ENCODE assay signal across 20 mouse cellular contexts in the genomic region with DNA sequence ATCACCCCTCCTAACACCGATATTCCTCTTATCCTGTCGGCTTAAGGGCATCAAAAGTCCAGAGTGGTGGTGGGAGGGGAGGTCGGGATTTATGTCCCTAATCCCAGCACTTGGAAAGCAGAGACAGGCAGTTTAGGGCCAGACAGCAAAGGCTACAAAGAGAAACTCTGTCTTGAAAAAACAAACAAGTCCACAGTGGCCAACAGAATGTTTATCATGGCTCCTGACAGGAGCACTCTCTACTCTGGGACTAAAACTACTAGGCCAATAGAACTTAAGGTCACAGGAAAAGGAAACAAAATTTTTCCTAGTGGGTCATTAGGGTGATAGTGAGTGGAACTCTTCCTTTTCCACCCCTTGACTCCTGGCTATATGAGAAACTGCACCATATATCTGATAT. TPM values are rescaled to one million over a fixed set of nuclear protein-coding genes. Genes with fewer than 3 reads are reported as not detected.
DNase-seq lines count a peak whose midpoint lies in the region; ATAC-seq and TF ChIP-seq lines count a peak whose summit lies in the region.
"Had no signal": no experiment of that assay in that cellular context is flagged by ENCODE, and none has a peak within 500 bp of the region (broad histone marks: within the 10 kb centered on the region; RNA-seq: fewer than 3 reads in every experiment).

No protein-coding gene starts in this region.

- no peaks in the 10 kb centered on the region for H3K4me1 ChIP-seq in kidney, embryonic 14.5 days (ENCODE audit: control insufficient read depth, insufficient read depth, low read length)
- H3K4me1 ChIP-seq in kidney, embryonic 15.5 days: peaks cover 16% of the 10 kb centered on the region; the same call in 1 of the 2 replicates
- no peaks in the 10 kb centered on the region for H3K4me1 ChIP-seq in kidney, postnatal 0 days (replicated peaks; ENCODE audit: insufficient read depth, low read length)
- H3K4me1 ChIP-seq: forebrain, embryonic 13.5 days; forebrain, embryonic 15.5 days had no signal

- H3K4me3 ChIP-seq in kidney, embryonic 14.5 days (ENCODE audit: low read length): no peak overlapping the region
- no peak overlapping the region for H3K4me3 ChIP-seq in kidney, embryonic 15.5 days (replicated peaks)
- H3K4me3 ChIP-seq in kidney, postnatal 0 days (replicated peaks; ENCODE audit: low read depth, low read length): no peak overlapping the region
- H3K4me3 ChIP-seq: embryonic facial prominence, embryonic 10.5 days; embryonic facial prominence, embryonic 12.5 days; forebrain, embryonic 13.5 days; forebrain, embryonic 15.5 days had no signal

- H3K4me2 ChIP-seq in kidney, embryonic 14.5 days (replicated peaks; ENCODE audit: low read depth, low read length): no peak overlapping the region
- H3K4me2 ChIP-seq in kidney, embryonic 15.5 days: no peak overlapping the region
- H3K4me2 ChIP-seq in kidney, postnatal 0 days (ENCODE audit: low read length): no peak overlapping the region
- H3K4me2 ChIP-seq: embryonic facial prominence, embryonic 12.5 days; forebrain, embryonic 13.5 days; forebrain, embryonic 15.5 days had no signal

- no peak overlapping the region for H3K9ac ChIP-seq in kidney, embryonic 14.5 days (ENCODE audit: low read depth, low read length)
- no peak overlapping the region for H3K9ac ChIP-seq in kidney, embryonic 15.5 days
- H3K9ac ChIP-seq in kidney, postnatal 0 days (ENCODE audit: low read depth, low read length): no peak overlapping the region
- H3K9ac ChIP-seq: embryonic facial prominence, embryonic 12.5 days; forebrain, embryonic 13.5 days; forebrain, embryonic 15.5 days; forebrain, postnatal 0 days had no signal

- no peak overlapping the region for H3K27ac ChIP-seq in kidney, embryonic 14.5 days (ENCODE audit: low read depth, low read length)
- H3K27ac ChIP-seq in kidney, embryonic 15.5 days: no peak overlapping the region
- H3K27ac ChIP-seq in kidney, postnatal 0 days: no peak overlapping the region
- H3K27ac ChIP-seq: embryonic facial prominence, embryonic 10.5 days; embryonic facial prominence, embryonic 12.5 days; forebrain, embryonic 13.5 days; forebrain, embryonic 15.5 days had no signal

- peak; percentile 73 for DNase-seq in kidney, postnatal 0 days (ENCODE audit: low spot score)
- DNase-seq in kidney, adult 11 months: no peak
- DNase-seq in spleen, postnatal 14 days (ENCODE audit: low spot score in 2 of 2): no peak
- DNase-seq: adrenal gland, adult 8-10 months; adrenal gland, postnatal 14 days; adrenal gland, postnatal 36 days; cerebellum, adult 11-12 months; cerebellum, adult 2 months; cerebellum, adult 9-10 months; cerebellum, postnatal 10 days; cerebellum, postnatal 25 days; forebrain, postnatal 0 days had no signal

- H3K27me3 ChIP-seq in kidney, embryonic 14.5 days (ENCODE audit: control insufficient read depth, insufficient read depth, low read length): no peaks in the 10 kb centered on the region
- H3K27me3 ChIP-seq in kidney, embryonic 15.5 days: no peaks in the 10 kb centered on the region
- no peaks in the 10 kb centered on the region for H3K27me3 ChIP-seq in kidney, postnatal 0 days (ENCODE audit: insufficient read depth, low read length)
- H3K27me3 ChIP-seq: embryonic facial prominence, embryonic 12.5 days; forebrain, embryonic 13.5 days; forebrain, embryonic 15.5 days had no signal

- no peak for TF ChIP-seq CTCF in kidney, postnatal 0 days (IDR thresholded peaks at IDR 0.05; ENCODE audit: low read depth)

- H3K9me3 ChIP-seq in kidney, embryonic 14.5 days (ENCODE audit: control insufficient read depth, low read length): no peaks in the 10 kb centered on the region
- no peaks in the 10 kb centered on the region for H3K9me3 ChIP-seq in kidney, embryonic 15.5 days (replicated peaks)
- no peaks in the 10 kb centered on the region for H3K9me3 ChIP-seq in kidney, postnatal 0 days (replicated peaks; ENCODE audit: low read length)
- H3K9me3 ChIP-seq: embryonic facial prominence, embryonic 10.5 days; embryonic facial prominence, embryonic 12.5 days; forebrain, embryonic 13.5 days; forebrain, embryonic 15.5 days had no signal

- no peaks in the 10 kb centered on the region for H3K36me3 ChIP-seq in kidney, embryonic 14.5 days (ENCODE audit: control insufficient read depth, insufficient read depth, low read length)
- H3K36me3 ChIP-seq in kidney, embryonic 15.5 days: no peaks in the 10 kb centered on the region
- no peaks in the 10 kb centered on the region for H3K36me3 ChIP-seq in kidney, postnatal 0 days (ENCODE audit: insufficient read depth, low read length)
- H3K36me3 ChIP-seq: embryonic facial prominence, embryonic 10.5 days; embryonic facial prominence, embryonic 12.5 days; forebrain, embryonic 15.5 days had no signal

- peak; percentile 40; the same call in 1 of the 2 replicates for ATAC-seq in kidney, embryonic 14.5 days (ENCODE audit: low FRiP score, low TSS enrichment)
- no peak for ATAC-seq in kidney, embryonic 15.5 days (replicated peaks; ENCODE audit: low FRiP score)
- ATAC-seq in kidney, postnatal 0 days (replicated peaks; ENCODE audit: low FRiP score, low read depth): no peak
- ATAC-seq: forebrain, embryonic 13.5 days; forebrain, embryonic 15.5 days; forebrain, postnatal 0 days had no signal

- 6% methylated on average over 3 of the region's 3 CpGs for WGBS in kidney, embryonic 14.5 days
- 5% methylated on average over 3 of the region's 3 CpGs for WGBS in kidney, embryonic 15.5 days
- WGBS in kidney, postnatal 0 days: 2% methylated on average over 3 of the region's 3 CpGs

RNA-seq across cellular contexts. Expression of a gene that starts 8.0 kb away (rescaled TPM):
- 1.2 and 1.3 TPM in 2 replicates for polyA plus RNA-seq in kidney, embryonic 14.5 days (2014; fragmentation: Nextera tagmentation; extraction: Ambion mirVana)
- polyA plus RNA-seq in kidney, embryonic 15.5 days (2015; fragmentation: Nextera tagmentation; extraction: Ambion mirVana): 0.67 and 1.3 TPM in 2 replicates
- 1.0 and 1.6 TPM in 2 replicates for polyA plus RNA-seq in kidney, postnatal 0 days (2015; fragmentation: Nextera tagmentation; extraction: Ambion mirVana)
- polyA plus RNA-seq: forebrain, embryonic 11.5 days; forebrain, embryonic 15.5 days; forebrain, postnatal 0 days had no signal

RNA-seq across cellular contexts. Expression of a gene that starts 16.3 kb away (rescaled TPM):
- polyA plus RNA-seq in kidney, embryonic 14.5 days (2014; fragmentation: Nextera tagmentation; extraction: Ambion mirVana): 659 and 772 TPM in 2 replicates
- polyA plus RNA-seq in kidney, embryonic 15.5 days (2015; fragmentation: Nextera tagmentation; extraction: Ambion mirVana): 702 and 727 TPM in 2 replicates
- 1,072 and 1,147 TPM in 2 replicates for polyA plus RNA-seq in kidney, postnatal 0 days (2015; fragmentation: Nextera tagmentation; extraction: Ambion mirVana)

RNA-seq across cellular contexts. Expression of a gene that starts 35.0 kb away (rescaled TPM):
- 0.34 TPM in 1 of 2 replicates, not detected in the other for polyA plus RNA-seq in kidney, embryonic 14.5 days (2014; fragmentation: Nextera tagmentation; extraction: Ambion mirVana)
- polyA plus RNA-seq in kidney, embryonic 15.5 days (2015; fragmentation: Nextera tagmentation; extraction: Ambion mirVana): not detected in 2 replicates
- polyA plus RNA-seq in kidney, postnatal 0 days (2015; fragmentation: Nextera tagmentation; extraction: Ambion mirVana): 0.11 TPM in 1 of 2 replicates, not detected in the other
- polyA plus RNA-seq: embryonic facial prominence, embryonic 10.5 days; embryonic facial prominence, embryonic 12.5 days; embryonic facial prominence, embryonic 14.5 days; forebrain, embryonic 13.5 days had no signal

RNA-seq across cellular contexts. Expression of a gene that starts 39.3 kb away (rescaled TPM):
- polyA plus RNA-seq in kidney, embryonic 14.5 days (2014; fragmentation: Nextera tagmentation; extraction: Ambion mirVana): 59.9 and 93.0 TPM in 2 replicates
- 102 and 112 TPM in 2 replicates for polyA plus RNA-seq in kidney, embryonic 15.5 days (2015; fragmentation: Nextera tagmentation; extraction: Ambion mirVana)
- polyA plus RNA-seq in kidney, postnatal 0 days (2015; fragmentation: Nextera tagmentation; extraction: Ambion mirVana): 77.8 and 92.8 TPM in 2 replicates
